Mouse (Mus musculus) CH12.LX (cell line): ENCODE data around the gene Tapt1. TPM values are rescaled to one million over a fixed set of nuclear protein-coding genes. Genes with fewer than 3 reads are reported as not detected.

ENCODE experiments used
- DNase-seq: peaks from one replicate; pipeline ENCODE4 v3.0.0-alpha.2; 2013; ENCODE audit errors: extremely low read depth
- H3K27ac ChIP-seq: 2 replicates; pipeline ENCODE4 v1.5.1; 2012; ENCODE audit warnings: low read depth, mild to moderate bottlenecking, control low read depth, moderate library complexity; ENCODE audit not compliant: insufficient read depth
- H3K27me3 ChIP-seq: replicated peaks from 2 replicates; pipeline ENCODE3; 2012; ENCODE audit warnings: inconsistent platforms
- H3K36me3 ChIP-seq, 2 experiments: replicated peaks in 1 of 2; 2 replicates each; pipeline versions ENCODE3 to v1.6.1; 2012; ENCODE audit warnings: inconsistent platforms in 1 of 2, low read length in 1 of 2, mild to moderate bottlenecking in 1 of 2, mixed read lengths in 1 of 2, moderate library complexity in 1 of 2; ENCODE audit not compliant: control insufficient read depth in 1 of 2, insufficient read depth in 1 of 2
- H3K4me1 ChIP-seq, 2 experiments: 2 replicates each; pipeline ENCODE4 v1.6.1; 2012; ENCODE audit warnings: inconsistent platforms in 1 of 2, moderate library complexity in 1 of 2; ENCODE audit not compliant: insufficient read depth in 2 of 2, control insufficient read depth in 1 of 2
- H3K4me2 ChIP-seq: 2 replicates; pipeline ENCODE4 v1.6.1; 2012; ENCODE audit warnings: low read depth, mild to moderate bottlenecking, control low read depth; ENCODE audit not compliant: poor library complexity, insufficient read depth, severe bottlenecking
- H3K4me3 ChIP-seq, 3 experiments: fragments of 150-350 bp in 1 of 3; sonication (generic) in 1 of 3; replicated peaks in 1 of 3; 2 replicates each; pipeline versions ENCODE3 to v1.5.1; 2011 to 2012; ENCODE audit warnings: low read depth in 2 of 3, low read length in 2 of 3, mild to moderate bottlenecking in 2 of 3, moderate library complexity in 2 of 3, control low read depth in 1 of 3, improper control_type of control experiment in 1 of 3, inconsistent platforms in 1 of 3, mixed read lengths in 1 of 3; ENCODE audit not compliant: poor library complexity in 1 of 3
- H3K79me2 ChIP-seq: replicated peaks from 2 replicates; pipeline ENCODE4 v1.6.1; 2012; ENCODE audit warnings: mild to moderate bottlenecking, moderate library complexity; ENCODE audit not compliant: control insufficient read depth, poor library complexity, insufficient read depth, severe bottlenecking; ENCODE audit errors: extremely low read depth
- H3K9ac ChIP-seq: 2 replicates; pipeline ENCODE4 v1.6.1; 2012; ENCODE audit warnings: low read depth, mild to moderate bottlenecking, control low read depth, moderate library complexity; ENCODE audit not compliant: insufficient read depth
- H3K9me3 ChIP-seq: replicated peaks from 2 replicates; pipeline ENCODE3; 2012; ENCODE audit warnings: low read length, inconsistent platforms, mixed read lengths
- CHD1 ChIP-seq: IDR thresholded peaks from 2 replicates; pipeline ENCODE4 v1.6.1; 2012; ENCODE audit warnings: low read depth, low read length, improper control_type of control experiment, inconsistent platforms
- CHD2 ChIP-seq: IDR thresholded peaks from 2 replicates; pipeline ENCODE4 v1.6.1; 2011; ENCODE audit warnings: low read length, improper control_type of control experiment
- E2F4 ChIP-seq: IDR thresholded peaks from 2 replicates; pipeline ENCODE4 v1.6.1; 2011; ENCODE audit warnings: low read depth, low read length, improper control_type of control experiment; ENCODE audit not compliant: insufficient replicate concordance
- EP300 ChIP-seq: IDR thresholded peaks from 2 replicates; pipeline ENCODE4 v1.6.1; 2011; ENCODE audit warnings: low read length, improper control_type of control experiment
- ETS1 ChIP-seq: conservative IDR thresholded peaks from 2 replicates; pipeline ENCODE4 v1.6.1; 2012; ENCODE audit warnings: low read depth, mild to moderate bottlenecking, inconsistent platforms, low read length, improper control_type of control experiment, moderate library complexity
- IRF4 ChIP-seq: IDR thresholded peaks from 2 replicates; pipeline ENCODE4 v1.6.1; 2014; ENCODE audit warnings: low read depth, mild to moderate bottlenecking, inconsistent platforms, low read length, improper control_type of control experiment
- JUND ChIP-seq: conservative IDR thresholded peaks from 2 replicates; pipeline ENCODE4 v1.6.1; 2011; ENCODE audit warnings: low read depth, low read length, improper control_type of control experiment
- KAT2A ChIP-seq: IDR thresholded peaks from 2 replicates; pipeline ENCODE4 v1.6.1; 2012; ENCODE audit warnings: low read length, improper control_type of control experiment, inconsistent platforms; ENCODE audit not compliant: insufficient replicate concordance
- MAX ChIP-seq: IDR thresholded peaks from 2 replicates; pipeline ENCODE4 v1.6.1; 2011; ENCODE audit warnings: low read length, improper control_type of control experiment
- MEF2A ChIP-seq: IDR thresholded peaks from 2 replicates; pipeline ENCODE4 v1.6.1; 2014; ENCODE audit warnings: low read depth, mild to moderate bottlenecking, inconsistent platforms, low read length, improper control_type of control experiment, borderline replicate concordance
- MXI1 ChIP-seq: IDR thresholded peaks from 2 replicates; pipeline ENCODE4 v1.6.1; 2011; ENCODE audit warnings: mild to moderate bottlenecking, low read depth, low read length, improper control_type of control experiment
- PAX5 ChIP-seq: IDR thresholded peaks from 2 replicates; pipeline ENCODE4 v1.6.1; 2012; ENCODE audit warnings: low read length, inconsistent platforms, mixed read lengths
- POLR2AphosphoS2 ChIP-seq: IDR thresholded peaks from 2 replicates; pipeline ENCODE4 v1.6.1; 2011; ENCODE audit warnings: low read depth, low read length, improper control_type of control experiment
- SIN3A ChIP-seq: IDR thresholded peaks from 2 replicates; pipeline ENCODE4 v1.6.1; 2012; ENCODE audit warnings: low read length, improper control_type of control experiment, inconsistent platforms
- TCF12 ChIP-seq: IDR thresholded peaks from 2 replicates; pipeline ENCODE4 v1.6.1; 2014; ENCODE audit warnings: low read depth, mild to moderate bottlenecking, inconsistent platforms, low read length, improper control_type of control experiment
- UBTF ChIP-seq: IDR thresholded peaks from 2 replicates; pipeline ENCODE4 v1.6.1; 2012; ENCODE audit warnings: low read depth, mild to moderate bottlenecking, inconsistent platforms, low read length, improper control_type of control experiment, moderate library complexity
- USF2 ChIP-seq: conservative IDR thresholded peaks from 2 replicates; pipeline ENCODE4 v1.6.1; 2011; ENCODE audit warnings: low read depth, low read length, improper control_type of control experiment
- ZKSCAN1 ChIP-seq: IDR thresholded peaks from 2 replicates; pipeline ENCODE4 v1.6.1; 2012; ENCODE audit warnings: low read depth, inconsistent platforms, low read length, improper control_type of control experiment, borderline replicate concordance
- ZMIZ1 ChIP-seq: IDR thresholded peaks from 2 replicates; pipeline ENCODE4 v1.6.1; 2012; ENCODE audit warnings: low read depth, mild to moderate bottlenecking, inconsistent platforms, low read length, improper control_type of control experiment
- ZNF384 ChIP-seq: IDR thresholded peaks from 2 replicates; pipeline ENCODE4 v1.6.1; 2012; ENCODE audit warnings: low read depth, low read length, improper control_type of control experiment, inconsistent platforms
- dilution Hi-C: fragments of 300-500 bp; cut with MboI; formaldehyde crosslinking; loops from 2 replicates; pipeline ENCODE4 v1.14.3; 2020; ENCODE audit warnings: low sequenced_read_pairs; ENCODE audit not compliant: extremely low pct_unique_long_range_greater_than_20kb, extremely low pct_ligation_motif_present
- in situ Hi-C: fragments of 300-500 bp; cut with MboI; formaldehyde crosslinking; loops from 3 replicates; pipeline ENCODE4 v1.14.3; 2019; ENCODE audit warnings: low sequenced_read_pairs, low pct_ligation_motif_present, low pct_unique_long_range_greater_than_20kb, mixed read lengths
- polyA plus RNA-seq: library from polyadenylated mRNA; unstranded; fragments of >175 nt; gene quantifications from 2 replicates; pipeline ENCODE4 v1.2.1, GENCODE M21; 2012; ENCODE audit warnings: low read depth; ENCODE audit not compliant: insufficient read length
- total RNA-seq, 2 experiments: library from RNA; depleted of rRNA; stranded (reverse); fragments of 300-350 nt in 1 of 2; fragments of >200 nt in 1 of 2; gene quantifications; 2 replicates each; pipeline ENCODE4 v1.2.3; 2012 to 2014

The Tapt1 gene
- total and polyA plus RNA-seq, 3 experiments, result 15.7 to 40.8 (median 33.5) TPM

- H3K36me3 ChIP-seq, result peaks cover 0 to 29% of the 10 kb centered on the region in 2 experiments
- dilution Hi-C loops (no loop called here), in situ Hi-C loops (loop anchor here (5.0 kb wide), 1 partner anchor 34 kb away; no protein-coding TSS in a partner anchor)
- no peak for TF ChIP-seq CHD2
- no peak for TF ChIP-seq ZNF384
- TF ChIP-seq ZMIZ1, result no peak
- TF ChIP-seq USF2, result no peak
- no peak for TF ChIP-seq JUND
- no peak for TF ChIP-seq KAT2A
- TF ChIP-seq UBTF, result no peak
- no peak for TF ChIP-seq ZKSCAN1
- TF ChIP-seq MEF2A, result no peak
- TF ChIP-seq EP300, result no peak
- TF ChIP-seq MXI1, result no peak
- no peak for TF ChIP-seq IRF4
- TF ChIP-seq CHD1, result no peak
- no peak for TF ChIP-seq ETS1
- TF ChIP-seq MAX, result no peak
- no peak for DNase-seq
- peaks cover 43% of the 10 kb centered on the region for H3K79me2 ChIP-seq
- no peak overlapping the region for H3K4me3 ChIP-seq
- H3K27me3 ChIP-seq, result no peaks in the 10 kb centered on the region
- no peak overlapping the region for H3K27ac ChIP-seq
- no peaks in the 10 kb centered on the region for H3K9me3 ChIP-seq
- no peak overlapping the region for H3K9ac ChIP-seq
- no peak overlapping the region for H3K4me2 ChIP-seq
- peaks cover 7 to 66% of the 10 kb centered on the region in 2 experiments; a peak in 3 of 4 replicates for H3K4me1 ChIP-seq
Measured at GRCm38 (mm10) chr5:44223341-44223881, 3.0 kb downstream of the Tapt1 start.

DNA sequence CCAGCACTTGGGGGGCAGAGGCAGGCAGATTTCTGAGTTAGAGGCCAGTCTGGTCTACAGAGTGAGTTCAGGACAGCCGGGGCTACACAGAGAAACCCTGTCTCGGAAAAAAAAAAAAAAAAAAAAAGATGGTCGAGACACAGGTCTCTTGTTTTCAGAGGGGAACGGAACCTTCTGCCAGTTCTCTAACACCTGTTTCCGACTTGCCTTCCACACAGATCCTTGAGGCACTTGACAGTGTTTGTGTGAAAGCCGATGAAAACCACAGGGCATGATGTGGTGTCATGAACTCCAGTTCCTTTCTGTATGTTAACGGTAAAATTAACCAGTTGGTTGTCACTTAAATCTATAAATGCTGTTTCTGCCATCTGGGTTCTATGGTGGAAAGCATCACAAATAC is 6.0 kb downstream of the Tapt1 start:
- peaks cover 40% of the 10 kb centered on the region for H3K79me2 ChIP-seq
- no peak overlapping the region for H3K4me2 ChIP-seq
- no peaks in the 10 kb centered on the region for H3K9me3 ChIP-seq
- H3K4me1 ChIP-seq, result peaks cover 7 to 80% of the 10 kb centered on the region in 2 experiments; a peak in 3 of 4 replicates
- dilution Hi-C loops, result no loop called here
- peak; percentile 75; the same call in 1 of the 2 replicates for TF ChIP-seq SIN3A
- TF ChIP-seq CHD2, result no peak
- TF ChIP-seq MXI1, result peak; percentile 42; the same call in 1 of the 2 replicates
- TF ChIP-seq E2F4, result no peak
- TF ChIP-seq POLR2AphosphoS2, result no peak
- 0 out of 2 replicates have a peak, but pooled peaks have one; percentile 34 for TF ChIP-seq IRF4
- peak; percentile 45; the same call in 1 of the 2 replicates for TF ChIP-seq TCF12
- no peak for TF ChIP-seq PAX5
- TF ChIP-seq EP300, result peak; percentile 57
- TF ChIP-seq ZNF384, result peak; percentile 92
- TF ChIP-seq ETS1, result 0 out of 2 replicates have a peak, but pooled peaks have one; percentile 38
- TF ChIP-seq MAX, result no peak
- H3K36me3 ChIP-seq, result peaks cover 4 to 53% of the 10 kb centered on the region in 2 experiments
- in situ Hi-C loops, result loop anchor here (5.0 kb wide), 1 partner anchor 37 kb away; no protein-coding TSS in a partner anchor
- no peak overlapping the region for H3K4me3 ChIP-seq
- DNase-seq, result peak; percentile 59
- no peak overlapping the region for H3K9ac ChIP-seq
- H3K27me3 ChIP-seq, result no peaks in the 10 kb centered on the region
- H3K27ac ChIP-seq, result no peak overlapping the region
